26 mouse cellular contexts compared by ENCODE assay signal in the genomic region with DNA sequence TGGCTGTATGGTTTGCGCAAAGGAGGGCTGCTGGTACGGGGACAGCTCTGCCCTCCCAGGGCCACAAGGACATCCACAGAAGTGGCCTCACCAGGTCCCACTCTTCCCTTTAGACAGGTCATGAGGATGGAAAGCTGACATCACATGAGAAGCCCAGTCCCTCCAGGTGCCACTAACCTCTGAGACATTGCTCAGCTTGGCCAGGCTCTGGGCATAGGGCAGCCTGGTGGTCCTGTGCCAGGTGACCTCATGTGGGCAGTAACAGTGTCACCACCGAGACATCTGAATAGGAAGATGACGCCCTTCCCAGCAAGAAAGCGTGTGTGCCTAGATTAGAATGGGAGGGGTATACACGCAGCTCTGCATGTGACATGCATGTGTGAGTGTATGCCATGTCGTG. TPM values are rescaled to one million over a fixed set of nuclear protein-coding genes. Genes with fewer than 3 reads are reported as not detected.
DNase-seq lines count a peak whose midpoint lies in the region; ATAC-seq and TF ChIP-seq lines count a peak whose summit lies in the region.
"Had no signal": no experiment of that assay in that cellular context is flagged by ENCODE, and none has a peak within 500 bp of the region (broad histone marks: within the 10 kb centered on the region; RNA-seq: fewer than 3 reads in every experiment).

No protein-coding gene starts in this region.

- peaks cover 37% of the 10 kb centered on the region for H3K27me3 ChIP-seq in hindbrain, embryonic 10.5 days (ENCODE audit: insufficient read depth, poor library complexity, severe bottlenecking)
- no peaks in the 10 kb centered on the region for H3K27me3 ChIP-seq in hindbrain, postnatal 0 days (ENCODE audit: insufficient read depth, low read length)
- no peaks in the 10 kb centered on the region; the same call in none of the 2 replicates for H3K27me3 ChIP-seq in neural tube, embryonic 13.5 days
- no peaks in the 10 kb centered on the region for H3K27me3 ChIP-seq in neural tube, embryonic 15.5 days (replicated peaks)
- H3K27me3 ChIP-seq in midbrain, embryonic 12.5 days = peaks cover 19% of the 10 kb centered on the region
- no peaks in the 10 kb centered on the region for H3K27me3 ChIP-seq in intestine, embryonic 16.5 days (replicated peaks; ENCODE audit: control insufficient read depth, insufficient read depth, low read length)
- H3K27me3 ChIP-seq: forebrain, embryonic 15.5 days; lung, embryonic 15.5 days had no signal

- peaks cover 66% of the 10 kb centered on the region for H3K4me1 ChIP-seq in hindbrain, embryonic 10.5 days (replicated peaks)
- H3K4me1 ChIP-seq in hindbrain, postnatal 0 days (ENCODE audit: insufficient read depth, low read length) = 0 out of 2 replicates have a peak, but pooled peaks cover 7% of the 10 kb centered on the region
- peaks cover 43% of the 10 kb centered on the region for H3K4me1 ChIP-seq in neural tube, embryonic 13.5 days (replicated peaks)
- H3K4me1 ChIP-seq in neural tube, embryonic 15.5 days = peaks cover 32% of the 10 kb centered on the region
- H3K4me1 ChIP-seq in midbrain, embryonic 12.5 days = peaks cover 50% of the 10 kb centered on the region
- H3K4me1 ChIP-seq in intestine, embryonic 16.5 days (ENCODE audit: control insufficient read depth, insufficient read depth, low read length) = peaks cover 9% of the 10 kb centered on the region

- H3K4me3 ChIP-seq in hindbrain, embryonic 10.5 days = peak overlapping the region; percentile 70
- H3K4me3 ChIP-seq in hindbrain, postnatal 0 days (ENCODE audit: low read length) = no peak overlapping the region
- no peak overlapping the region for H3K4me3 ChIP-seq in neural tube, embryonic 13.5 days
- no peak overlapping the region for H3K4me3 ChIP-seq in neural tube, embryonic 15.5 days (replicated peaks)
- H3K4me3 ChIP-seq in midbrain, embryonic 12.5 days = peak overlapping the region; percentile 96
- no peak overlapping the region for H3K4me3 ChIP-seq in intestine, embryonic 16.5 days (ENCODE audit: low read length)
- H3K4me3 ChIP-seq: forebrain, embryonic 15.5 days; heart, embryonic 15.5 days; left cerebral cortex, adult 2 months; liver, embryonic 15.5 days; lung, embryonic 15.5 days had no signal

- H3K36me3 ChIP-seq in hindbrain, embryonic 10.5 days = peaks cover 50% of the 10 kb centered on the region
- no peaks in the 10 kb centered on the region for H3K36me3 ChIP-seq in hindbrain, postnatal 0 days (ENCODE audit: insufficient read depth, low read length)
- H3K36me3 ChIP-seq in neural tube, embryonic 13.5 days = peaks cover 18% of the 10 kb centered on the region
- peaks cover 11% of the 10 kb centered on the region for H3K36me3 ChIP-seq in neural tube, embryonic 15.5 days
- H3K36me3 ChIP-seq in midbrain, embryonic 12.5 days = peaks cover 34% of the 10 kb centered on the region
- no peaks in the 10 kb centered on the region for H3K36me3 ChIP-seq in intestine, embryonic 16.5 days (ENCODE audit: control insufficient read depth, insufficient read depth, low read length)
- H3K36me3 ChIP-seq: heart, embryonic 15.5 days; liver, embryonic 15.5 days; lung, embryonic 15.5 days had no signal

- 96% methylated on average over 7 of the region's 7 CpGs for WGBS in hindbrain, embryonic 10.5 days
- WGBS in hindbrain, postnatal 0 days = 94% methylated on average over 7 of the region's 7 CpGs
- WGBS in neural tube, embryonic 13.5 days = 95% methylated on average over 7 of the region's 7 CpGs
- 92% methylated on average over 7 of the region's 7 CpGs for WGBS in neural tube, embryonic 15.5 days
- WGBS in midbrain, embryonic 12.5 days = 86% methylated on average over 7 of the region's 7 CpGs
- 91% methylated on average over 7 of the region's 7 CpGs for WGBS in intestine, embryonic 16.5 days

- DNase-seq in hindbrain, embryonic 10.5 days (ENCODE audit: low spot score) = no peak
- DNase-seq in hindbrain, postnatal 0 days (ENCODE audit: low spot score) = no peak
- no peak for DNase-seq in adrenal gland, postnatal 4 days (ENCODE audit: low spot score in 2 of 2)
- DNase-seq: adrenal gland, postnatal 10 days; cerebellum, postnatal 14 days; embryo, embryonic 11 days; gastrocnemius, postnatal 25 days; heart, postnatal 36 days; kidney, adult 2 months; layer of hippocampus, adult 9-11 months; liver; lung, postnatal 36 days; right cerebral cortex, postnatal 25 days; spleen, adult 18-20 months had no signal

- TF ChIP-seq CTCF in hindbrain, postnatal 0 days (IDR thresholded peaks at IDR 0.05; ENCODE audit: low read depth) = no peak

- H3K9ac ChIP-seq in hindbrain, postnatal 0 days (replicated peaks; ENCODE audit: low read length) = no peak overlapping the region
- H3K9ac ChIP-seq in neural tube, embryonic 13.5 days = no peak overlapping the region
- H3K9ac ChIP-seq in neural tube, embryonic 15.5 days (replicated peaks) = no peak overlapping the region
- H3K9ac ChIP-seq in midbrain, embryonic 12.5 days (replicated peaks) = peak overlapping the region; percentile 99
- no peak overlapping the region for H3K9ac ChIP-seq in intestine, embryonic 16.5 days (ENCODE audit: low read depth, low read length)
- H3K9ac ChIP-seq: forebrain, embryonic 15.5 days; heart, embryonic 15.5 days; liver, embryonic 15.5 days; lung, embryonic 15.5 days had no signal

- H3K27ac ChIP-seq in hindbrain, embryonic 10.5 days = peak overlapping the region; percentile 91; the same call in 1 of the 2 replicates
- H3K27ac ChIP-seq in hindbrain, postnatal 0 days = no peak overlapping the region
- no peak overlapping the region for H3K27ac ChIP-seq in neural tube, embryonic 13.5 days (replicated peaks)
- no peak overlapping the region for H3K27ac ChIP-seq in neural tube, embryonic 15.5 days (replicated peaks)
- H3K27ac ChIP-seq in midbrain, embryonic 12.5 days (replicated peaks) = peak overlapping the region; percentile 91; the same call in 1 of the 2 replicates
- H3K27ac ChIP-seq in intestine, embryonic 16.5 days (ENCODE audit: low read length) = no peak overlapping the region
- H3K27ac ChIP-seq: forebrain, embryonic 15.5 days; heart, embryonic 15.5 days; kidney, postnatal 0 days; left cerebral cortex, adult 2 months; liver, embryonic 15.5 days; lung, embryonic 15.5 days had no signal

- H3K4me2 ChIP-seq in hindbrain, postnatal 0 days (ENCODE audit: low read depth, low read length) = no peak overlapping the region
- 0 out of 2 replicates have a peak overlapping the region, but pooled peaks have one; percentile 93 for H3K4me2 ChIP-seq in neural tube, embryonic 13.5 days
- no peak overlapping the region for H3K4me2 ChIP-seq in neural tube, embryonic 15.5 days
- peak overlapping the region; percentile 70 for H3K4me2 ChIP-seq in midbrain, embryonic 12.5 days (replicated peaks)
- H3K4me2 ChIP-seq in intestine, embryonic 16.5 days (ENCODE audit: low read depth, low read length) = no peak overlapping the region
- H3K4me2 ChIP-seq: heart, embryonic 15.5 days; liver, embryonic 15.5 days; lung, embryonic 15.5 days had no signal

- no peaks in the 10 kb centered on the region for H3K9me3 ChIP-seq in hindbrain, embryonic 10.5 days
- H3K9me3 ChIP-seq in hindbrain, postnatal 0 days (ENCODE audit: low read length) = no peaks in the 10 kb centered on the region
- no peaks in the 10 kb centered on the region for H3K9me3 ChIP-seq in neural tube, embryonic 13.5 days
- no peaks in the 10 kb centered on the region for H3K9me3 ChIP-seq in neural tube, embryonic 15.5 days (replicated peaks)
- no peaks in the 10 kb centered on the region for H3K9me3 ChIP-seq in midbrain, embryonic 12.5 days
- H3K9me3 ChIP-seq in intestine, embryonic 16.5 days (ENCODE audit: control insufficient read depth, low read length) = no peaks in the 10 kb centered on the region
- H3K9me3 ChIP-seq: forebrain, embryonic 15.5 days; heart, embryonic 15.5 days; liver, embryonic 15.5 days; lung, embryonic 15.5 days had no signal

- ATAC-seq in hindbrain, postnatal 0 days = no peak
- no peak for ATAC-seq in neural tube, embryonic 13.5 days (ENCODE audit: low read depth)
- no peak for ATAC-seq in neural tube, embryonic 15.5 days (ENCODE audit: low FRiP score)
- ATAC-seq in midbrain, embryonic 12.5 days (ENCODE audit: low FRiP score, low read depth) = no peak
- ATAC-seq in intestine, embryonic 16.5 days = no peak
- ATAC-seq: activated CD4-positive, CD25-positive, alpha-beta regulatory T cell, adult 4 months; forebrain, embryonic 15.5 days; inflammation-experienced regulatory T-cells, adult 6 months had no signal

RNA-seq across cellular contexts. Expression of a gene that starts 3.3 kb away (rescaled TPM):
- polyA plus RNA-seq in hindbrain, embryonic 10.5 days (2016; fragmentation: Nextera tagmentation; extraction: Ambion mirVana) = 41.3 and 43.7 TPM in 2 replicates
- total RNA-seq in hindbrain, postnatal 0 days (2014; rRNA removed) = 24.0 and 32.8 TPM in 2 replicates
- polyA plus RNA-seq in hindbrain, postnatal 0 days (2015; fragmentation: Nextera tagmentation; extraction: Ambion mirVana) = 23.2 and 23.8 TPM in 2 replicates
- polyA plus RNA-seq in neural tube, embryonic 13.5 days (2015; fragmentation: Nextera tagmentation; extraction: Ambion mirVana) = 34.0 and 34.8 TPM in 2 replicates
- polyA plus RNA-seq in neural tube, embryonic 15.5 days (2015; fragmentation: Nextera tagmentation; extraction: Ambion mirVana) = 25.9 and 31.2 TPM in 2 replicates
- 114 and 127 TPM in 2 replicates for polyA plus RNA-seq in midbrain, embryonic 12.5 days (2016; fragmentation: Nextera tagmentation; extraction: Ambion mirVana)
- 7.4 and 8.1 TPM in 2 replicates for polyA plus RNA-seq in intestine, embryonic 16.5 days (2015; fragmentation: Nextera tagmentation; extraction: Ambion mirVana)
- 1 to 10 TPM; 6.5 to 7.5 TPM for total RNA-seq in adrenal gland, postnatal 4 days (2021)
- polyA plus RNA-seq: activated CD4-positive, CD25-positive, alpha-beta regulatory T cell, adult 4 months; inflammation-experienced regulatory T-cells, adult 6 months had no signal

RNA-seq across cellular contexts. Expression of a gene that starts 9.8 kb away (rescaled TPM):
- 12.9 and 14.4 TPM in 2 replicates for polyA plus RNA-seq in hindbrain, embryonic 10.5 days (2016; fragmentation: Nextera tagmentation; extraction: Ambion mirVana)
- total RNA-seq in hindbrain, postnatal 0 days (2014; rRNA removed) = 2.6 and 3.2 TPM in 2 replicates
- polyA plus RNA-seq in hindbrain, postnatal 0 days (2015; fragmentation: Nextera tagmentation; extraction: Ambion mirVana) = 4.3 and 4.4 TPM in 2 replicates
- 11.4 and 16.3 TPM in 2 replicates for polyA plus RNA-seq in neural tube, embryonic 13.5 days (2015; fragmentation: Nextera tagmentation; extraction: Ambion mirVana)
- 13.5 and 14.3 TPM in 2 replicates for polyA plus RNA-seq in neural tube, embryonic 15.5 days (2015; fragmentation: Nextera tagmentation; extraction: Ambion mirVana)
- 12.9 and 13.6 TPM in 2 replicates for polyA plus RNA-seq in midbrain, embryonic 12.5 days (2016; fragmentation: Nextera tagmentation; extraction: Ambion mirVana)
- 23.6 TPM in 2 replicates for polyA plus RNA-seq in intestine, embryonic 16.5 days (2015; fragmentation: Nextera tagmentation; extraction: Ambion mirVana)
- 1 to 10 TPM; 7.5 to 8.8 TPM for total RNA-seq in adrenal gland, postnatal 4 days (2021)

RNA-seq across cellular contexts. Expression of a gene that starts 16.8 kb away (rescaled TPM):
- polyA plus RNA-seq in hindbrain, embryonic 10.5 days (2016; fragmentation: Nextera tagmentation; extraction: Ambion mirVana) = 95.3 and 153 TPM in 2 replicates
- 257 and 261 TPM in 2 replicates for total RNA-seq in hindbrain, postnatal 0 days (2014; rRNA removed)
- polyA plus RNA-seq in hindbrain, postnatal 0 days (2015; fragmentation: Nextera tagmentation; extraction: Ambion mirVana) = 730 and 732 TPM in 2 replicates
- 325 and 351 TPM in 2 replicates for polyA plus RNA-seq in neural tube, embryonic 13.5 days (2015; fragmentation: Nextera tagmentation; extraction: Ambion mirVana)
- 284 and 345 TPM in 2 replicates for polyA plus RNA-seq in neural tube, embryonic 15.5 days (2015; fragmentation: Nextera tagmentation; extraction: Ambion mirVana)
- 227 and 233 TPM in 2 replicates for polyA plus RNA-seq in midbrain, embryonic 12.5 days (2016; fragmentation: Nextera tagmentation; extraction: Ambion mirVana)
- 53.2 and 62.6 TPM in 2 replicates for polyA plus RNA-seq in intestine, embryonic 16.5 days (2015; fragmentation: Nextera tagmentation; extraction: Ambion mirVana)
- total RNA-seq in adrenal gland, postnatal 4 days (2021) = 100 to 1,000 TPM; 296 to 322 TPM

RNA-seq across cellular contexts. Expression of a gene that starts 34.5 kb away (rescaled TPM):
- 22.3 and 24.6 TPM in 2 replicates for polyA plus RNA-seq in hindbrain, embryonic 10.5 days (2016; fragmentation: Nextera tagmentation; extraction: Ambion mirVana)
- 146 and 172 TPM in 2 replicates for total RNA-seq in hindbrain, postnatal 0 days (2014; rRNA removed)
- 14.7 and 15.8 TPM in 2 replicates for polyA plus RNA-seq in hindbrain, postnatal 0 days (2015; fragmentation: Nextera tagmentation; extraction: Ambion mirVana)
- 31.0 and 35.8 TPM in 2 replicates for polyA plus RNA-seq in neural tube, embryonic 13.5 days (2015; fragmentation: Nextera tagmentation; extraction: Ambion mirVana)
- polyA plus RNA-seq in neural tube, embryonic 15.5 days (2015; fragmentation: Nextera tagmentation; extraction: Ambion mirVana) = 19.4 and 20.5 TPM in 2 replicates
- polyA plus RNA-seq in midbrain, embryonic 12.5 days (2016; fragmentation: Nextera tagmentation; extraction: Ambion mirVana) = 41.7 and 46.4 TPM in 2 replicates
- polyA plus RNA-seq in intestine, embryonic 16.5 days (2015; fragmentation: Nextera tagmentation; extraction: Ambion mirVana) = 8.8 and 10.3 TPM in 2 replicates
- 100 to 1,000 TPM; 113 to 124 TPM for total RNA-seq in adrenal gland, postnatal 4 days (2021)

RNA-seq across cellular contexts. Expression of a gene that starts 41.9 kb away (rescaled TPM):
- 7.1 and 15.0 TPM in 2 replicates for polyA plus RNA-seq in hindbrain, embryonic 10.5 days (2016; fragmentation: Nextera tagmentation; extraction: Ambion mirVana)
- total RNA-seq in hindbrain, postnatal 0 days (2014; rRNA removed) = 270 and 288 TPM in 2 replicates
- polyA plus RNA-seq in hindbrain, postnatal 0 days (2015; fragmentation: Nextera tagmentation; extraction: Ambion mirVana) = 95.5 and 106 TPM in 2 replicates
- 53.9 and 55.1 TPM in 2 replicates for polyA plus RNA-seq in neural tube, embryonic 13.5 days (2015; fragmentation: Nextera tagmentation; extraction: Ambion mirVana)
- polyA plus RNA-seq in neural tube, embryonic 15.5 days (2015; fragmentation: Nextera tagmentation; extraction: Ambion mirVana) = 91.9 and 93.0 TPM in 2 replicates
- polyA plus RNA-seq in midbrain, embryonic 12.5 days (2016; fragmentation: Nextera tagmentation; extraction: Ambion mirVana) = 19.3 and 20.0 TPM in 2 replicates
- 5.1 TPM in 2 replicates for polyA plus RNA-seq in intestine, embryonic 16.5 days (2015; fragmentation: Nextera tagmentation; extraction: Ambion mirVana)
- total RNA-seq in adrenal gland, postnatal 4 days (2021) = 10 to 100 TPM; 49.1 to 72.7 TPM

Comparison
In these comparisons a context has a peak if more than half of its experiments do, and no peak if none do; other contexts are left out.
1. H3K27ac ChIP-seq: peak in hindbrain, embryonic 10.5 days (single experiment) and midbrain, embryonic 12.5 days (single experiment); none in hindbrain, postnatal 0 days (single experiment), neural tube, embryonic 13.5 days (single experiment), neural tube, embryonic 15.5 days (single experiment) and intestine, embryonic 16.5 days (single experiment).
2. H3K4me3 ChIP-seq: peak in hindbrain, embryonic 10.5 days (single experiment) and midbrain, embryonic 12.5 days (single experiment); none in hindbrain, postnatal 0 days (single experiment), neural tube, embryonic 13.5 days (single experiment), neural tube, embryonic 15.5 days (single experiment) and intestine, embryonic 16.5 days (single experiment).
3. H3K4me2 ChIP-seq: peak in neural tube, embryonic 13.5 days (single experiment) and midbrain, embryonic 12.5 days (single experiment); none in hindbrain, postnatal 0 days (single experiment), neural tube, embryonic 15.5 days (single experiment) and intestine, embryonic 16.5 days (single experiment).